Mouse (Mus musculus): ENCODE data around the gene Laptm5. TPM values are rescaled to one million over a fixed set of nuclear protein-coding genes. Genes with fewer than 3 reads are reported as not detected.

The Laptm5 gene
- polyA plus RNA-seq (2012; rRNA removed), result 1,867 and 1,969 TPM in 2 replicates

DNA sequence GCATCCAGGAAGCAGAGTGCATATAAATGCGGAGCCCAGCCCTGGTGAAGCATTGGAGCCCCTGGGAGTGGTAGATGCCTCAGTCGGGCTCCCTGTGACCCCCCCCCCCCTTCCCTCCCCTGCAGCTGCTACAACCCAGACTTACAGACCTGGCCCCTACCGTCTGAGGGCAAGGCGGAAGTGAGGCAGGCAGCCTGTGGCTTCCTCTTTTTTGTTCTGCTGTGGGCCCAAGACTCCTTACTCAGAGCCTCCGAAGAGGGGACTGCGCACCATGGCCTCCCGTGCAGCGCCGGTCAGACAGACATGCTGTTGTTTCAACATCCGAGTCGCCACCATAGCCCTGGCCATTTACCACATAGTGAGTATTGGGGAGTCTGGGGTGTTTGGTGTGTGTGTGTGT, at the start of gene Laptm5:
TSS of gene Laptm5 (plus strand) at position 49 of the 400 bp plus-strand sequence.
- peak; percentile 81 for DNase-seq
- peak within 1 kb of the TSS; percentile 95 for H3K4me3 ChIP-seq (ENCODE audit: control insufficient read depth, insufficient read depth, low read length)
- peaks cover 66% of the 10 kb centered on the region for H3K4me1 ChIP-seq (replicated peaks; ENCODE audit: control insufficient read depth, insufficient read depth, low read length)
- TF ChIP-seq CTCF (IDR thresholded peaks at IDR 0.05; ENCODE audit: borderline replicate concordance, control insufficient read depth, extremely low read depth, insufficient read depth, low read length, poor library complexity) (no peak), POLR2A (IDR thresholded peaks at IDR 0.05; ENCODE audit: control insufficient read depth, extremely low read depth, insufficient read depth, low read length, poor library complexity) (peak; percentile 97)
- no peaks in the 10 kb centered on the region; the same call in 1 of the 2 replicates for H3K36me3 ChIP-seq (ENCODE audit: control insufficient read depth, insufficient read depth, low read length)
- WGBS, result 1% methylated on average over 11 of the region's 11 CpGs
- no peaks in the 10 kb centered on the region for H3K27me3 ChIP-seq (ENCODE audit: control insufficient read depth, insufficient read depth, low read length)
- peak within 1 kb of the TSS; percentile 98 for H3K27ac ChIP-seq (ENCODE audit: control insufficient read depth, insufficient read depth, low read length)

- no peak for DNase-seq
- no peaks in the 10 kb centered on the region for H3K36me3 ChIP-seq (ENCODE audit: control insufficient read depth, insufficient read depth, low read length)
- WGBS, result 48% methylated on average over 9 of the region's 9 CpGs
Observed at GRCm38 (mm10) chr4:130865460-130865859, 47.5 kb upstream of the Laptm5 start.

GRCm38 (mm10) chr4:130865901-130866371, 47.0 kb upstream of the Laptm5 start:
- no peak overlapping the region for H3K27ac ChIP-seq (ENCODE audit: control insufficient read depth, insufficient read depth, low read length)
- TF ChIP-seq POLR2A (IDR thresholded peaks at IDR 0.05; ENCODE audit: control insufficient read depth, extremely low read depth, insufficient read depth, low read length, poor library complexity), result no peak
- TF ChIP-seq CTCF (IDR thresholded peaks at IDR 0.05; ENCODE audit: borderline replicate concordance, control insufficient read depth, extremely low read depth, insufficient read depth, low read length, poor library complexity), result no peak
- no peaks in the 10 kb centered on the region for H3K27me3 ChIP-seq (ENCODE audit: control insufficient read depth, insufficient read depth, low read length)
- no peaks in the 10 kb centered on the region for H3K36me3 ChIP-seq (ENCODE audit: control insufficient read depth, insufficient read depth, low read length)
- no peak overlapping the region for H3K4me3 ChIP-seq (ENCODE audit: control insufficient read depth, insufficient read depth, low read length)
- no peak for DNase-seq
- H3K4me1 ChIP-seq (replicated peaks; ENCODE audit: control insufficient read depth, insufficient read depth, low read length), result no peaks in the 10 kb centered on the region
- 52% methylated on average over 8 of the region's 8 CpGs for WGBS

More at GRCm38 (mm10) chr4:130865460-130865859, 47.5 kb upstream of the Laptm5 start:
- H3K4me3 ChIP-seq (ENCODE audit: control insufficient read depth, insufficient read depth, low read length), result no peak overlapping the region
- H3K27ac ChIP-seq (ENCODE audit: control insufficient read depth, insufficient read depth, low read length), result no peak overlapping the region
- TF ChIP-seq POLR2A (IDR thresholded peaks at IDR 0.05; ENCODE audit: control insufficient read depth, extremely low read depth, insufficient read depth, low read length, poor library complexity) (no peak), CTCF (IDR thresholded peaks at IDR 0.05; ENCODE audit: borderline replicate concordance, control insufficient read depth, extremely low read depth, insufficient read depth, low read length, poor library complexity) (no peak)
- H3K4me1 ChIP-seq (replicated peaks; ENCODE audit: control insufficient read depth, insufficient read depth, low read length), result no peaks in the 10 kb centered on the region
- H3K27me3 ChIP-seq (ENCODE audit: control insufficient read depth, insufficient read depth, low read length), result no peaks in the 10 kb centered on the region

DNA sequence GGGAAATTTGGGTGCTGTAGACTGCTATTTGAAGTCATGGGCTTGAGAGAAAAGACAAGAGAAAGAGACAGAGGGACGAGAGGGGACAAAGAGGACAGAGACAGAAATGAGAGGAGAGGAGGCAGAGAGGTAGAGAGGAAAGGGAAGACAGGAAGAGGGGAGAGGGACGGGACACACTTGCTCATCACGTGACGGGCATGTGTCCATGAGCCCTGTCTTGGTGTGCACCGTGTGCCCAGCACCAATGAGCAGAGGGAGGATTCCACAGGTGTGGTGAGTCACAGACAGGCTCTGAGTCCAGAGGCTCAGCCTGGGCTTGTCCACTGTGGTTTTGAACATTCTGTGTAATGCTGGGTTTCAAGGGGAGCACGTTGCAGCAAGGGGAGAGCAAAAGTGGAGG, 45.0 kb upstream of the Laptm5 start:
- no peaks in the 10 kb centered on the region for H3K27me3 ChIP-seq (ENCODE audit: control insufficient read depth, insufficient read depth, low read length)
- no peaks in the 10 kb centered on the region for H3K36me3 ChIP-seq (ENCODE audit: control insufficient read depth, insufficient read depth, low read length)
- 60% methylated on average over 6 of the region's 6 CpGs for WGBS
- TF ChIP-seq POLR2A (IDR thresholded peaks at IDR 0.05; ENCODE audit: control insufficient read depth, extremely low read depth, insufficient read depth, low read length, poor library complexity) (no peak), CTCF (IDR thresholded peaks at IDR 0.05; ENCODE audit: borderline replicate concordance, control insufficient read depth, extremely low read depth, insufficient read depth, low read length, poor library complexity) (no peak)
- H3K27ac ChIP-seq (ENCODE audit: control insufficient read depth, insufficient read depth, low read length), result no peak overlapping the region
- H3K4me3 ChIP-seq (ENCODE audit: control insufficient read depth, insufficient read depth, low read length), result no peak overlapping the region
- no peak for DNase-seq
- H3K4me1 ChIP-seq (replicated peaks; ENCODE audit: control insufficient read depth, insufficient read depth, low read length), result no peaks in the 10 kb centered on the region

- DNase-seq, result no peak
- Histone ChIP-seq H3K4me1 (replicated peaks; ENCODE audit: control insufficient read depth, insufficient read depth, low read length) (no peaks in the 10 kb centered on the region), H3K27me3 (ENCODE audit: control insufficient read depth, insufficient read depth, low read length) (no peaks in the 10 kb centered on the region), H3K27ac (ENCODE audit: control insufficient read depth, insufficient read depth, low read length) (no peak overlapping the region), H3K4me3 (ENCODE audit: control insufficient read depth, insufficient read depth, low read length) (no peak overlapping the region), H3K36me3 (ENCODE audit: control insufficient read depth, insufficient read depth, low read length) (no peaks in the 10 kb centered on the region)
- 50% methylated on average over 5 of the region's 5 CpGs for WGBS
- TF ChIP-seq CTCF (IDR thresholded peaks at IDR 0.05; ENCODE audit: borderline replicate concordance, control insufficient read depth, extremely low read depth, insufficient read depth, low read length, poor library complexity) (no peak), POLR2A (IDR thresholded peaks at IDR 0.05; ENCODE audit: control insufficient read depth, extremely low read depth, insufficient read depth, low read length, poor library complexity) (no peak)
Observed at GRCm38 (mm10) chr4:130868803-130869202, 44.1 kb upstream of the Laptm5 start.

- Histone ChIP-seq H3K4me1 (replicated peaks; ENCODE audit: control insufficient read depth, insufficient read depth, low read length) (no peaks in the 10 kb centered on the region), H3K4me3 (ENCODE audit: control insufficient read depth, insufficient read depth, low read length) (no peak overlapping the region), H3K27me3 (ENCODE audit: control insufficient read depth, insufficient read depth, low read length) (no peaks in the 10 kb centered on the region), H3K27ac (ENCODE audit: control insufficient read depth, insufficient read depth, low read length) (no peak overlapping the region), H3K36me3 (ENCODE audit: control insufficient read depth, insufficient read depth, low read length) (no peaks in the 10 kb centered on the region)
- 80% methylated on average over 11 of the region's 11 CpGs for WGBS
- no peak for TF ChIP-seq CTCF (IDR thresholded peaks at IDR 0.05; ENCODE audit: borderline replicate concordance, control insufficient read depth, extremely low read depth, insufficient read depth, low read length, poor library complexity)
- no peak for DNase-seq
Observed at GRCm38 (mm10) chr4:130872414-130872813, 40.5 kb upstream of the Laptm5 start.

DNA sequence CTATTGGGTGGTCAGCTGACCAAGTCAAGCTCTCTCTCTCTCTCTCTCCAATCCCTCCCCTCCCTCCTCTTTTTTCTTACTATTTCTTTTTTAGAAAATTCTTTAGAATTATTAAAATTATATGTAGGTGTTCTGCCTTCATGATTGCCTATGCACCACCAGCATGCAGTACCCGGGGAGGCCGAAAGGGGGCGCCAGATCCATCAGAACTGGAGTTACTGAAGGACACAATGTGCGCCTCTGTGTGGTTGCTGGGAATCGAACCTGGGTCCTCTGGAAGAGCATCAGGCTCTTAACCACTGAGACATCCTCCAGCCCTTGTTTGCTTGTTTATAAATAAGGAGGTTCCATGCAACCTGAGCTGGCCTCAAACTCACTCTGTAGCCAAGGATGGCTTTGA, 39.5 kb upstream of the Laptm5 start:
- H3K4me1 ChIP-seq (replicated peaks; ENCODE audit: control insufficient read depth, insufficient read depth, low read length), result no peaks in the 10 kb centered on the region
- no peaks in the 10 kb centered on the region for H3K36me3 ChIP-seq (ENCODE audit: control insufficient read depth, insufficient read depth, low read length)
- no peak overlapping the region for H3K27ac ChIP-seq (ENCODE audit: control insufficient read depth, insufficient read depth, low read length)
- 87% methylated on average over 5 of the region's 5 CpGs for WGBS
- H3K4me3 ChIP-seq (ENCODE audit: control insufficient read depth, insufficient read depth, low read length), result no peak overlapping the region
- TF ChIP-seq CTCF (IDR thresholded peaks at IDR 0.05; ENCODE audit: borderline replicate concordance, control insufficient read depth, extremely low read depth, insufficient read depth, low read length, poor library complexity) (peak; percentile 25; the same call in 1 of the 2 replicates), POLR2A (IDR thresholded peaks at IDR 0.05; ENCODE audit: control insufficient read depth, extremely low read depth, insufficient read depth, low read length, poor library complexity) (no peak)
- H3K27me3 ChIP-seq (ENCODE audit: control insufficient read depth, insufficient read depth, low read length), result no peaks in the 10 kb centered on the region
- no peak for DNase-seq

All from thymus, adult 2 months (tissue).